Comparison of ENCODE assay signal across 23 mouse cellular contexts in genomic region chr12:85568298-85568697, GRCm38 (mm10). TPM values are rescaled to one million over a fixed set of nuclear protein-coding genes. Genes with fewer than 3 reads are reported as not detected.
DNase-seq lines count a peak whose midpoint lies in the region; ATAC-seq and TF ChIP-seq lines count a peak whose summit lies in the region.
"Had no signal": no experiment of that assay in that cellular context is flagged by ENCODE, and none has a peak within 500 bp of the region (broad histone marks: within the 10 kb centered on the region; RNA-seq: fewer than 3 reads in every experiment).

No protein-coding gene starts in this region.

- H3K9ac ChIP-seq in stomach, embryonic 16.5 days (ENCODE audit: low read length), result no peak overlapping the region
- H3K9ac ChIP-seq: embryonic facial prominence, embryonic 13.5 days; embryonic facial prominence, embryonic 15.5 days; forebrain, embryonic 13.5 days; forebrain, embryonic 15.5 days; forebrain, postnatal 0 days had no signal

- no peak overlapping the region for H3K4me2 ChIP-seq in myocyte (ENCODE audit: low read depth)
- no peak overlapping the region for H3K4me2 ChIP-seq in stomach, embryonic 16.5 days (ENCODE audit: low read depth, low read length)
- H3K4me2 ChIP-seq: embryonic facial prominence, embryonic 13.5 days; embryonic facial prominence, embryonic 15.5 days; forebrain, embryonic 13.5 days; forebrain, embryonic 15.5 days had no signal

- ATAC-seq in stomach, embryonic 16.5 days (ENCODE audit: insufficient read depth, low FRiP score), result peak; percentile 24; the same call in 1 of the 2 replicates
- ATAC-seq in megakaryocyte, adult 5-6 weeks (ENCODE audit: poor library complexity, severe bottlenecking), result no peak
- ATAC-seq: forebrain, embryonic 13.5 days; forebrain, embryonic 15.5 days; forebrain, postnatal 0 days had no signal

- no peaks in the 10 kb centered on the region for H3K27me3 ChIP-seq in C2C12 (ENCODE audit: control insufficient read depth, insufficient read depth, insufficient read length)
- H3K27me3 ChIP-seq in myocyte (ENCODE audit: control insufficient read depth, insufficient read depth, insufficient read length), result no peaks in the 10 kb centered on the region
- no peaks in the 10 kb centered on the region for H3K27me3 ChIP-seq in stomach, embryonic 16.5 days (ENCODE audit: control insufficient read depth, insufficient read depth, low read length)
- H3K27me3 ChIP-seq: embryonic facial prominence, embryonic 13.5 days; embryonic facial prominence, embryonic 15.5 days; forebrain, embryonic 13.5 days; forebrain, embryonic 15.5 days had no signal

- H3K9me3 ChIP-seq in stomach, embryonic 16.5 days (replicated peaks; ENCODE audit: control insufficient read depth, low read length), result no peaks in the 10 kb centered on the region
- H3K9me3 ChIP-seq: embryonic facial prominence, embryonic 13.5 days; embryonic facial prominence, embryonic 15.5 days; forebrain, embryonic 13.5 days; forebrain, embryonic 15.5 days had no signal

- H3K36me3 ChIP-seq in C2C12 (ENCODE audit: control insufficient read depth, insufficient read depth) (no peaks in the 10 kb centered on the region), myocyte (ENCODE audit: control insufficient read depth, insufficient read depth) (no peaks in the 10 kb centered on the region)
- H3K36me3 ChIP-seq in stomach, embryonic 16.5 days (ENCODE audit: control insufficient read depth, insufficient read depth, low read length), result no peaks in the 10 kb centered on the region
- H3K36me3 ChIP-seq: embryonic facial prominence, embryonic 13.5 days; embryonic facial prominence, embryonic 15.5 days; forebrain, embryonic 15.5 days had no signal

- TF ChIP-seq CTCF in C2C12 (IDR thresholded peaks at IDR 0.05; ENCODE audit: control insufficient read depth, insufficient read depth, insufficient read length), result no peak

- no peaks in the 10 kb centered on the region for H3K79me3 ChIP-seq in C2C12 (ENCODE audit: low read depth)

- no peaks in the 10 kb centered on the region for H3K79me2 ChIP-seq in C2C12 (ENCODE audit: control insufficient read depth, insufficient read depth)
- no peaks in the 10 kb centered on the region for H3K79me2 ChIP-seq in myocyte (ENCODE audit: control insufficient read depth, insufficient read depth)

- peaks cover 16% of the 10 kb centered on the region; the same call in 1 of the 2 replicates for H3K4me1 ChIP-seq in stomach, embryonic 16.5 days (ENCODE audit: control insufficient read depth, insufficient read depth, low read length)

- 70% methylated on average over 3 of the region's 3 CpGs for WGBS in stomach, embryonic 16.5 days

- H3K4me3 ChIP-seq in C2C12 (ENCODE audit: insufficient read depth, poor library complexity, severe bottlenecking) (no peak overlapping the region), myocyte (no peak overlapping the region)
- no peak overlapping the region for H3K4me3 ChIP-seq in stomach, embryonic 16.5 days (replicated peaks; ENCODE audit: low read length)
- H3K4me3 ChIP-seq: embryonic facial prominence, embryonic 13.5 days; embryonic facial prominence, embryonic 15.5 days; erythroblast, embryonic 14.5 days; forebrain, embryonic 13.5 days; forebrain, embryonic 15.5 days had no signal

- H3K27ac ChIP-seq in stomach, embryonic 16.5 days (ENCODE audit: low read length), result peak overlapping the region; percentile 48
- H3K27ac ChIP-seq: embryonic facial prominence, embryonic 13.5 days; embryonic facial prominence, embryonic 15.5 days; forebrain, embryonic 13.5 days; forebrain, embryonic 15.5 days had no signal

- no peak for DNase-seq in kidney, postnatal 4 days
- no peak for DNase-seq in layer of hippocampus, adult 8-10 months (ENCODE audit: low spot score in 2 of 2)
- DNase-seq in cerebellum, postnatal 10 days, result no peak
- DNase-seq: adrenal gland, adult 2 months; adrenal gland, postnatal 10 days; adrenal gland, postnatal 25 days; B cell, adult 2 months; cerebellum, adult 11-12 months; cerebellum, adult 2 months; cerebellum, adult 9-10 months; cerebellum, postnatal 14 days; cerebellum, postnatal 36 days; embryo, embryonic 11 days; forebrain, postnatal 0 days had no signal

- no peak for TF ChIP-seq POLR2A in myocyte (IDR thresholded peaks at IDR 0.05; ENCODE audit: insufficient read length, low read depth)

- H3ac ChIP-seq in C2C12 (ENCODE audit: control insufficient read depth, insufficient read length, low read depth), result no peak overlapping the region
- H3ac ChIP-seq in myocyte (ENCODE audit: control insufficient read depth, insufficient read length), result no peak overlapping the region

TF ChIP-seq in C2C12, 6 proteins besides CTCF, POLR2A, EP300 and RAD21:
- TF ChIP-seq MYOG (IDR thresholded peaks at IDR 0.05; ENCODE audit: control insufficient read depth, extremely low read depth, insufficient read length) (no peak), CEBPB (IDR thresholded peaks at IDR 0.05; ENCODE audit: low read depth) (no peak), MYOD1 (IDR thresholded peaks at IDR 0.05; ENCODE audit: control insufficient read depth, insufficient read length, low read depth) (peak; percentile 52)

TF ChIP-seq in myocyte, 11 proteins besides CTCF, POLR2A, EP300 and RAD21:
- no peak for TF ChIP-seq USF1 (IDR thresholded peaks at IDR 0.05; ENCODE audit: low read depth)
- TF ChIP-seq MYOD1 (IDR thresholded peaks at IDR 0.05; ENCODE audit: control insufficient read depth in 1 of 3, insufficient read length in 2 of 3, low read depth in 2 of 3), result peak in 2 of 3 experiments; percentile 40 to 58
TF ChIP-seq in myocyte: peak in this region for 1.

RNA-seq across cellular contexts. Expression of gene Jdp2, which starts 30.5 kb away (rescaled TPM):
- 86.8 TPM for polyA plus RNA-seq in C2C12 (2012; fragmentation: generic; extraction: Trizol)
- 72.9 TPM for polyA plus RNA-seq in myocyte (2012; fragmentation: generic; extraction: Trizol)
- 0.29 and 0.80 TPM in 2 replicates for polyA plus RNA-seq in stomach, embryonic 16.5 days (2015; fragmentation: Nextera tagmentation; extraction: Ambion mirVana)
- total RNA-seq in megakaryocyte, adult 5-6 weeks (2015), result 15.6 and 18.1 TPM in 2 replicates
- total RNA-seq in megakaryocyte, adult 5-6 weeks (2017), result 33.3 and 38.9 TPM in 2 replicates
- 10 to 100 TPM; 41.8 to 54.1 (median 44.0) TPM for total RNA-seq in layer of hippocampus, adult 8-10 months (2022)
- polyA plus RNA-seq: forebrain, embryonic 13.5 days had no signal

Comparison
In these comparisons a context has a peak if more than half of its experiments do, and no peak if none do; other contexts are left out.
1. RNA of gene Jdp2, which starts 30.5 kb away (polyA plus RNA-seq): 86.8 TPM in C2C12 (single experiment) and 72.9 TPM in myocyte (single experiment); 0.29 to 0.80 TPM in stomach, embryonic 16.5 days; every median in the first group is over 10 times any median in the second.